Mouse (Mus musculus) hindbrain, embryonic 14.5 days (tissue): Measurements from ENCODE around the gene Tbc1d2. TPM values are rescaled to one million over a fixed set of nuclear protein-coding genes. Genes with fewer than 3 reads are reported as not detected.

Experiments used
- ATAC-seq: fragments of 200-750 bp; cut with Nextera tagmentation; 2 replicates; pipeline ENCODE4 v1.8.0; 2017; ENCODE audit warnings: moderate number of reproducible peaks, mild to moderate bottlenecking, moderate TSS enrichment, moderate library complexity; ENCODE audit not compliant: low FRiP score
- DNase-seq: peaks from one replicate; pipeline ENCODE4 v3.0.0-alpha.2; 2015; ENCODE audit warnings: low spot score
- H3K27ac ChIP-seq: fragments of 300-500 bp; sonication (generic); 2 replicates; pipeline ENCODE4 v1.5.1; 2014; ENCODE audit warnings: mild to moderate bottlenecking, moderate library complexity
- H3K27me3 ChIP-seq: fragments of 300-500 bp; sonication (generic); 2 replicates; pipeline ENCODE4 v1.6.1; 2014; ENCODE audit warnings: mild to moderate bottlenecking, low read length, mixed read lengths; ENCODE audit not compliant: control insufficient read depth, insufficient read depth
- H3K36me3 ChIP-seq: fragments of 300-500 bp; sonication (generic); replicated peaks from 2 replicates; pipeline ENCODE4 v1.6.1; 2014; ENCODE audit not compliant: control insufficient read depth, insufficient read depth
- H3K4me1 ChIP-seq: fragments of 300-500 bp; sonication (generic); replicated peaks from 2 replicates; pipeline ENCODE4 v1.6.1; 2014; ENCODE audit warnings: antibody characterized with exemption, low read length, mixed read lengths; ENCODE audit not compliant: control insufficient read depth, insufficient read depth
- H3K4me2 ChIP-seq: fragments of 300-500 bp; sonication (generic); replicated peaks from 2 replicates; pipeline ENCODE4 v1.6.1; 2014; ENCODE audit warnings: mild to moderate bottlenecking, moderate library complexity
- H3K4me3 ChIP-seq: fragments of 300-500 bp; sonication (generic); replicated peaks from 2 replicates; pipeline ENCODE4 v1.5.1; 2014; ENCODE audit warnings: mild to moderate bottlenecking, low read length
- H3K9ac ChIP-seq: fragments of 300-500 bp; sonication (generic); 2 replicates; pipeline ENCODE4 v1.6.1; 2014
- H3K9me3 ChIP-seq: fragments of 300-500 bp; sonication (generic); 2 replicates; pipeline ENCODE4 v1.6.1; 2016; ENCODE audit warnings: low read length; ENCODE audit not compliant: control insufficient read depth
- WGBS: fragments of 180-500 bp; shearing (Covaris S2); extraction: QIAGEN DNeasy Blood & Tissue Kit; methylation state at CpG from one replicate; pipeline ENCODE4 v1.1.7; 2014; 5-methylcytosine and 5-hydroxymethylcytosine counted together
- polyA plus RNA-seq: library from polyadenylated mRNA; unstranded; fragments of >200 nt; fragmentation: Nextera tagmentation; extraction: Ambion mirVana; gene quantifications from 2 replicates; pipeline ENCODE4 v1.2.1, GENCODE M21; 2014

The Tbc1d2 gene
- polyA plus RNA-seq, 1 experiment from 2014 or later, result 1.4 TPM

GRCm38 (mm10) chr4:46558672-46559667 lies 91.0 kb downstream of the Tbc1d2 start:
- Histone ChIP-seq H3K4me3 (no peak overlapping the region), H3K9me3 (no peaks in the 10 kb centered on the region), H3K9ac (no peak overlapping the region), H3K27me3 (no peaks in the 10 kb centered on the region), H3K27ac (no peak overlapping the region), H3K4me1 (no peaks in the 10 kb centered on the region), H3K4me2 (no peak overlapping the region), H3K36me3 (no peaks in the 10 kb centered on the region)
- DNase-seq (no peak), ATAC-seq (no peak)
- WGBS, result 72% methylated on average over 22 of the region's 22 CpGs

DNA sequence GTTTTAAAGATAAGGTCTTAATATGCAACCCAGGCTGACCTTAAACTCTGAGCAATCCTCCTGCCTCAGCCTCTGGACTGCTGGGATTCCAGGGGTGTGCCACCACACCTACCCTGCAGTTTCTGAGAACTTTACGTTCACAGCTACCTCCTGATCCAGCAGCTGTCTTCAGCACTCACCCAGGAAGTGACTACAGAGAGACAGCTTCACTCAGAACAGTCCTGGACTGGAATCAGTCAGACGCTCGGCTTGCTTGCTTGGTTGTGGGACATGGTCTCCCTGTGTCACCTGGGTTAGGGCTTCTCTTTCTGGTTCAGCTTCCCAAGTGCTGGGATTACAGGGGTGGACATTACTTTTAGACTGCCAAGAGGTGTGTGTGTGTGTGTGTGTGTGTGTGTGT lies 93.1 kb downstream of the Tbc1d2 start:
- DNase-seq, result no peak
- WGBS, result 88% methylated on average over 3 of the region's 3 CpGs
- no peak overlapping the region for H3K4me2 ChIP-seq
- no peaks in the 10 kb centered on the region for H3K36me3 ChIP-seq
- no peaks in the 10 kb centered on the region for H3K9me3 ChIP-seq
- no peak overlapping the region for H3K27ac ChIP-seq
- no peak for ATAC-seq
- no peak overlapping the region for H3K9ac ChIP-seq
- H3K27me3 ChIP-seq, result no peaks in the 10 kb centered on the region
- H3K4me3 ChIP-seq, result no peak overlapping the region
- H3K4me1 ChIP-seq, result no peaks in the 10 kb centered on the region

- Histone ChIP-seq H3K36me3 (no peaks in the 10 kb centered on the region), H3K4me1 (no peaks in the 10 kb centered on the region), H3K9me3 (no peaks in the 10 kb centered on the region), H3K27ac (no peak overlapping the region), H3K27me3 (no peaks in the 10 kb centered on the region), H3K4me2 (no peak overlapping the region), H3K9ac (no peak overlapping the region), H3K4me3 (no peak overlapping the region)
- DNase-seq (no peak), ATAC-seq (no peak)
- WGBS, result 84% methylated on average over 9 of the region's 9 CpGs
Observed at GRCm38 (mm10) chr4:46555762-46556161, 94.2 kb downstream of the Tbc1d2 start.

Other genes starting within 250 kb of the Tbc1d2 start
- gene Hemgn, start 236.7 kb downstream of the Tbc1d2 start, polyA plus RNA-seq, result 0.27 TPM in 1 of 2 replicates, not detected in the other
- gene Anp32b, start 199.3 kb downstream of the Tbc1d2 start, polyA plus RNA-seq, result 63.2 and 68.3 TPM in 2 replicates
- 59.7 and 60.3 TPM in 2 replicates for gene Nans, start 161.0 kb downstream of the Tbc1d2 start, polyA plus RNA-seq
- gene Trim14, start 114.1 kb downstream of the Tbc1d2 start, polyA plus RNA-seq, result 1.7 and 2.2 TPM in 2 replicates
- 7.0 and 8.1 TPM in 2 replicates for gene Coro2a, start 48.0 kb downstream of the Tbc1d2 start, polyA plus RNA-seq